Mouse (Mus musculus) liver, adult 2 months (tissue): Measurements from ENCODE around the gene Gm20388. TPM values are rescaled to one million over a fixed set of nuclear protein-coding genes. Genes with fewer than 3 reads are reported as not detected.

Experiments used
- DNase-seq: peaks from one replicate; pipeline ENCODE4 v3.0.0-alpha.2; 2011; ENCODE audit warnings: low read depth, low spot score; ENCODE audit errors: extremely low read depth
- H3K27ac ChIP-seq: fragments of 200-500 bp; replicated peaks from 2 replicates; pipeline ENCODE4 v1.5.1; 2012; ENCODE audit warnings: low read depth, mild to moderate bottlenecking, control low read depth, inconsistent platforms, low read length; ENCODE audit not compliant: insufficient read depth
- H3K27me3 ChIP-seq: fragments of 200-500 bp; 2 replicates; pipeline ENCODE4 v1.6.1; 2012; ENCODE audit warnings: mild to moderate bottlenecking, moderate library complexity, low read length, inconsistent platforms; ENCODE audit not compliant: control insufficient read depth, insufficient read depth
- H3K36me3 ChIP-seq: fragments of 200-500 bp; 2 replicates; pipeline ENCODE4 v1.6.1; 2012; ENCODE audit warnings: low read length, inconsistent platforms; ENCODE audit not compliant: control insufficient read depth, insufficient read depth
- H3K4me1 ChIP-seq: fragments of 200-500 bp; 2 replicates; pipeline ENCODE4 v1.6.1; 2011; ENCODE audit warnings: low read length; ENCODE audit not compliant: control insufficient read depth, insufficient read depth
- H3K4me3 ChIP-seq: fragments of 200-500 bp; 2 replicates; pipeline ENCODE4 v1.5.1; 2011; ENCODE audit warnings: low read depth, mild to moderate bottlenecking, control low read depth, low read length, moderate library complexity; ENCODE audit not compliant: insufficient read depth
- H3K79me2 ChIP-seq: fragments of 200-500 bp; 2 replicates; pipeline ENCODE4 v1.6.1; 2012; ENCODE audit warnings: inconsistent platforms, mild to moderate bottlenecking, low read length, moderate library complexity; ENCODE audit not compliant: control insufficient read depth, insufficient read depth
- H3K9ac ChIP-seq: fragments of 200-500 bp; 2 replicates; pipeline ENCODE4 v1.6.1; 2012; ENCODE audit warnings: low read depth, mild to moderate bottlenecking, control low read depth, inconsistent platforms, low read length
- CTCF ChIP-seq: fragments of 200-500 bp; IDR thresholded peaks from 2 replicates; pipeline ENCODE4 v1.5.1; 2011; ENCODE audit warnings: low read depth, low read length, control low read depth
- POLR2A ChIP-seq: fragments of 200-500 bp; IDR thresholded peaks from 2 replicates; pipeline ENCODE4 v1.6.1; 2011; ENCODE audit warnings: low read length, control low read depth; ENCODE audit not compliant: insufficient read depth; ENCODE audit errors: extremely low read depth
- WGBS: fragments of 180-500 bp; shearing (Covaris S2); methylation state at CpG from one replicate; pipeline ENCODE4 v1.1.7; 2018; 5-methylcytosine and 5-hydroxymethylcytosine counted together
- polyA plus RNA-seq: library from polyadenylated mRNA; depleted of rRNA; stranded (reverse); fragments of >200 nt; gene quantifications from 2 replicates; pipeline ENCODE4 v1.2.3, GENCODE M21; 2012
- total RNA-seq: library from RNA; depleted of rRNA; stranded (reverse); fragments of >200 nt; gene quantifications from 2 replicates; pipeline ENCODE4 v1.2.3, GENCODE M21; 2014

The Gm20388 gene
- total and polyA plus RNA-seq, 2 experiments, result 6.4 to 19.9 TPM

DNA sequence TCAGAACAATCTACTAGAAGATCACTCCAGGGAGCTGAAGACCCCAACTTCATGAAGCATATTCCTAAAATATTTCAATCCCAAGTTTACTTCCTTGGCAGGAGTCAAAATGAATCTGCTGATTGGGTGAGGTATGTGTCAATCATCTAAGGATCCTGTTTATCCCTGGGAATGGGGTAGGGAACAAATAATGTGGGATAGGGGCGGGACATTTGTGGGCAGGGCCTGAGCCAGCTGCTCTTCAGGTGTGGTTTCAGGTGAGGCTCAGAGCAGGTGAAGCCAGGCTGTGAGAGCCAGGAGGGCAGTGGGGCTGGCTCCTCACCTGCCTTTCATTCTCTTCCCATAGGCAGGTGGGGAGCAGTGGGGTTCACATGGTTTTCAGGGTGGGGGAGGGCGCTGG lies 2816.1 kb downstream of the Gm20388 start:
- Histone ChIP-seq H3K4me3 (no peak overlapping the region), H3K79me2 (no peaks in the 10 kb centered on the region), H3K27me3 (no peaks in the 10 kb centered on the region), H3K9ac (no peak overlapping the region), H3K36me3 (no peaks in the 10 kb centered on the region), H3K4me1 (peaks cover 2% of the 10 kb centered on the region; the same call in 1 of the 2 replicates), H3K27ac (no peak overlapping the region)
- WGBS, result 73% methylated on average over 2 of the region's 2 CpGs
- no peak for TF ChIP-seq CTCF
- TF ChIP-seq POLR2A, result no peak
- no peak for DNase-seq

DNA sequence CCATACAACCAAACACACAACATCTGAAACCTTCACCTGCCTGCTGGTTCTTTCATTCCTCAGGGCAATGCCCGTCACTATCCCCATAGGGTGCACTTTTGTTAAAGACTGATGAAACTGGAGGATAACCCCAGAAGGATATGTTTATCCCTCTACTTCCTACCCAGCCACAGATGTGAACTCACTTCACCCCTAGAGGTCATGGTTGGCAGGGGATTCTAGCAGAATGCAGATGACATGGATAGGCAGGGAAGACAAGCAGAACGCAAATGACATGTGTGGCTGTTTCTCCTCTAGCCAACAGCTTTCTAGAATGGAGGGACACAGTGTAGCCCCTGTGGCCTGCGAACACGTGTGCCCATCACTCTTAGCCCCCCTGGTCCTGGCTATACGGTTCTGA lies 2816.8 kb downstream of the Gm20388 start:
- H3K4me3 ChIP-seq, result no peak overlapping the region
- DNase-seq, result no peak
- H3K27me3 ChIP-seq, result no peaks in the 10 kb centered on the region
- WGBS, result 68% methylated on average over 5 of the region's 5 CpGs
- H3K4me1 ChIP-seq, result peaks cover 2% of the 10 kb centered on the region; the same call in 1 of the 2 replicates
- no peaks in the 10 kb centered on the region for H3K79me2 ChIP-seq
- H3K27ac ChIP-seq, result no peak overlapping the region
- no peak overlapping the region for H3K9ac ChIP-seq
- no peaks in the 10 kb centered on the region for H3K36me3 ChIP-seq
- TF ChIP-seq POLR2A (no peak), CTCF (no peak)

DNA sequence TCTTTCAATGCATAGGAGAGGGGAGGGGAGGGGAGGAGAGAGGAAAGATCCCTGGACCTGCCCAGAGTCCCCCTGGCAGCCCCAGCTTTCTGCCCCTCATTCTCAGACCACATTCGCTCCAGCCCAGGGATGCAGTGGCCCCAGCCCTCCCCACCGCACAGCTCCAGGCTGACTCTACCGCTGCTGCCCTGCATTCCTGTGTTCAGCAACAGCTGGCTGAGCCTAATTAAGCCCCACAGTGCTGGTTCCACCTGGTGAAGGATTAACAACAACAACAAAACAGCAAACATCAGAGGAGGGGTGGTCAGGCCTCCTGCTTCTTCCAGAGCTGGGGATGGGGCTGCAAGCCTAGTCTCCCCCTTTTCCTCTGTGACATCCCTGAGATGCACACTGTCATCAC lies 2818.0 kb downstream of the Gm20388 start:
- Histone ChIP-seq H3K4me1 (peaks cover 2% of the 10 kb centered on the region; the same call in 1 of the 2 replicates), H3K4me3 (no peak overlapping the region), H3K27ac (no peak overlapping the region), H3K79me2 (no peaks in the 10 kb centered on the region), H3K27me3 (no peaks in the 10 kb centered on the region), H3K36me3 (no peaks in the 10 kb centered on the region), H3K9ac (no peak overlapping the region)
- WGBS, result 44% methylated on average over 3 of the region's 3 CpGs
- TF ChIP-seq POLR2A (no peak), CTCF (no peak)
- no peak for DNase-seq

DNA sequence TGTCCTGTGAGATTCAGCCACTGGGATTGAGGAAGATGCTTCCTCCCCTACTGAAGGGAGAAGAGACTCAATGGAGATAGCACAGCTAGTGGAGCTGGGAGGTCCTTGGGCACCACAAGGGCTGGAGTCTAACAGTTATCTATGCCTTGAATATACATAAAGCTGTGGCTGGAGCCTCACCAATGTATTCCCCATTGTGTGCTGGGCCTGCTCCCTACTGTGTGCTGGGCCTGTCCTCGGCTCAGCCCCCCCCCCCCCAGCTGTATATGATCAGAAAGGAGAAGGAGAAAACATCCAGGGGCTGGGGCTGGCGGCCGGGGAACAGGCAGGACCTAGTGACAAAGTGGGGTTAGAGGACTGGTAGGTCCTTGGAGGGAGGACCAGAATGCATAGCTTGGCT lies 2824.5 kb downstream of the Gm20388 start:
- Histone ChIP-seq H3K36me3 (no peaks in the 10 kb centered on the region), H3K79me2 (no peaks in the 10 kb centered on the region), H3K27me3 (no peaks in the 10 kb centered on the region), H3K4me1 (no peaks in the 10 kb centered on the region), H3K9ac (no peak overlapping the region), H3K4me3 (no peak overlapping the region), H3K27ac (no peak overlapping the region)
- WGBS, result 69% methylated on average over 3 of the region's 3 CpGs
- TF ChIP-seq CTCF (no peak), POLR2A (no peak)
- DNase-seq, result no peak

DNA sequence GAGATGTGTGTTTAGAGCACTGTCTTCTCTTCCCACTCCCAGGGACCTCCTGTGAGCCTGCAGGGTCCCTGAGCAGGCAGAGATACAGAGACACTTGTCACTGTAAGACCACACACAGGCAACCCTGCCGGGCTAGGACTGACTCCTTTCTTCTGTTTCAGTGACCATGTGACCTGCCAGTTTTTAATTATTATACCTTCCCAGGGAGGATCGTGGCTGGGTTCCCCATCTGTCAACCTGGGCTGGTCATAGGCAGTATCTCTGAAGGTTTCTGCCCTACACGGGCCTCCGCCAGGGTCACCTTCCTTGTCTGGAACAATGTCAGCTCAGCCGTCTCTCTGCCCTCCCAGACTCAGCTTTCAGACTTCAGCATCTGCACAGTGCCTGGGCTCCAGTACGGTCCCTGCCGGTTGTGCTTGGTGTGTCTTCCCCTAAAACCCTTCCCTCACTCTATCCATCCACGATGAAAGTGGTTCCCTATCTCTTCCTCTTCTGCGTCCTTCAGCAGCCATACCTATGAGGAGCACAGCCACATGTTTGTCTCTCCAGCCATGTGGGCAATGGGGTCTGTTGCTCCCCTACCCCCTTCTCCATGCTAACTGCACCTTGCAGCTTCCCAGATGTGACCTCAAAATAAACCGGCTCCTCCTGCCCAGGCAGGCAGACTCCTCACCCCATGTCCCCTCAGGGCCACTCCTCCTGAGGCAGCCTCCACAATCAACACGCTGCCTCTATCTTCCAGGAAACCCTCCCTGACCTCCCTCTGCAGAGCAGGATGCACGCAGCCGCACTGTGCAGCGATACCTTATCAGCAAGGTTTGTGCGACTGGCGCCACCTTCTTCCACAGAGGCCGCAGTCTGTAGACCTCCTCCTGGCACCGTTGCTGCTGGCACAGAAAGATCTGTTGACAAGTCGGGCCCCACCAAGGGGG lies 2825.2 kb downstream of the Gm20388 start:
- H3K4me3 ChIP-seq, result no peak overlapping the region
- WGBS, result 46% methylated on average over 19 of the region's 19 CpGs

DNA sequence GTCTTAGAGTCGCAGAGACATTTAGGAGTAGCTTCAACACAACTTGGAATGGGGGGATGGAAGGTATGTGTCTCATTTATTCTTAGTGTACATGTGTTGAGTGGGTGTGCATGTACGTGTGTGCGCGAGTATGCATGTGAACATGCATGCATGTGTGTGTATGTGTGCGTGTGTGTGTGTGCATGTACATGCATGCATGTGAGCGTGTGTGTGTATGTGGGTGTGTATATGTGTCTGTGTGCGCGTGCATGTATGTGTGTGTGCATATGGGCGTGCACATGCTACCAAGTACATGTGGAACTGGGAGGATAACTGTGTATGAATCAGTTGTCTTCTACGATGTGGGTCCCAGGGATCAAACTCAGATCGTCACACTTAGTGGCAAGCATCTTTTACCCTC lies 2826.0 kb downstream of the Gm20388 start:
- H3K4me1 ChIP-seq, result no peaks in the 10 kb centered on the region
- no peaks in the 10 kb centered on the region for H3K36me3 ChIP-seq
- WGBS, result 85% methylated on average over 11 of the region's 11 CpGs
- no peak overlapping the region for H3K4me3 ChIP-seq
- no peaks in the 10 kb centered on the region for H3K79me2 ChIP-seq
- no peak overlapping the region for H3K9ac ChIP-seq
- no peak for DNase-seq
- TF ChIP-seq POLR2A (no peak), CTCF (no peak)
- peaks cover under 1% of the 10 kb centered on the region; the same call in 1 of the 2 replicates for H3K27me3 ChIP-seq
- H3K27ac ChIP-seq, result no peak overlapping the region

More for the DNA sequence above, 2825.2 kb downstream of the Gm20388 start:
- peak; percentile 8 for DNase-seq
- TF ChIP-seq CTCF, result no peak
- no peak for TF ChIP-seq POLR2A
- Histone ChIP-seq H3K79me2 (no peaks in the 10 kb centered on the region), H3K4me1 (no peaks in the 10 kb centered on the region), H3K27me3 (no peaks in the 10 kb centered on the region), H3K9ac (no peak overlapping the region), H3K36me3 (no peaks in the 10 kb centered on the region), H3K27ac (no peak overlapping the region)
